19 mouse cellular contexts compared by ENCODE assay signal in genomic region chr17:26569594-26570350, GRCm38 (mm10). TPM values are rescaled to one million over a fixed set of nuclear protein-coding genes. Genes with fewer than 3 reads are reported as not detected.
DNase-seq lines count a peak whose midpoint lies in the region; ATAC-seq and TF ChIP-seq lines count a peak whose summit lies in the region.
"Had no signal": no experiment of that assay in that cellular context is flagged by ENCODE, and none has a peak within 500 bp of the region (broad histone marks: within the 10 kb centered on the region; RNA-seq: fewer than 3 reads in every experiment).

No protein-coding gene starts in this region.

- no peak overlapping the region for H3K4me2 ChIP-seq in liver, embryonic 16.5 days (ENCODE audit: low read depth, low read length)
- H3K4me2 ChIP-seq in intestine, embryonic 15.5 days (replicated peaks), result no peak overlapping the region
- H3K4me2 ChIP-seq: forebrain, embryonic 13.5 days; hindbrain, embryonic 12.5 days had no signal

- TF ChIP-seq CTCF in liver, adult 2 months (IDR thresholded peaks at IDR 0.05; ENCODE audit: low read depth, low read length), result no peak

- DNase-seq in heart, adult 11 months, result peak; percentile 91
- DNase-seq in heart, embryonic 10.5 days (ENCODE audit: low spot score), result no peak
- DNase-seq in liver, adult 2 months (ENCODE audit: extremely low read depth, low read depth, low spot score), result no peak
- DNase-seq in liver, result no peak
- DNase-seq in urinary bladder, postnatal 14 days (ENCODE audit: low spot score), result no peak
- DNase-seq: adrenal gland, postnatal 14 days; cerebellum, adult 18-20 months; cerebellum, adult 9-11 months; cerebellum, postnatal 36 days; forebrain, postnatal 0 days; heart, postnatal 10 days; heart, postnatal 4 days had no signal

- 83% methylated on average over 4 of the region's 4 CpGs for WGBS in heart, embryonic 10.5 days
- WGBS in liver, adult 2 months, result 90% methylated on average over 4 of the region's 4 CpGs
- WGBS in liver, embryonic 16.5 days (ENCODE audit: insufficient replicate concordance), result 75% methylated on average over 4 of the region's 4 CpGs
- WGBS in intestine, embryonic 15.5 days, result 82% methylated on average over 4 of the region's 4 CpGs

- H3K79me2 ChIP-seq in liver, adult 2 months (ENCODE audit: control insufficient read depth, insufficient read depth, low read length), result peaks cover 45% of the 10 kb centered on the region

- peaks cover 44% of the 10 kb centered on the region for H3K4me1 ChIP-seq in heart, embryonic 10.5 days
- peaks cover 28% of the 10 kb centered on the region for H3K4me1 ChIP-seq in liver, adult 2 months (ENCODE audit: control insufficient read depth, insufficient read depth, low read length)
- H3K4me1 ChIP-seq in liver, embryonic 16.5 days (ENCODE audit: control insufficient read depth, low read depth, low read length), result peaks cover 15% of the 10 kb centered on the region
- peaks cover 16% of the 10 kb centered on the region for H3K4me1 ChIP-seq in intestine, embryonic 15.5 days (replicated peaks)
- H3K4me1 ChIP-seq: forebrain, embryonic 13.5 days; hindbrain, embryonic 12.5 days had no signal

- peaks cover 82% of the 10 kb centered on the region for H3K36me3 ChIP-seq in heart, embryonic 10.5 days
- H3K36me3 ChIP-seq in liver, adult 2 months (ENCODE audit: control insufficient read depth, insufficient read depth, low read length), result peaks cover 2% of the 10 kb centered on the region; the same call in 1 of the 2 replicates
- peaks cover 2% of the 10 kb centered on the region; the same call in 1 of the 2 replicates for H3K36me3 ChIP-seq in liver, embryonic 16.5 days (ENCODE audit: control insufficient read depth, insufficient read depth)
- H3K36me3 ChIP-seq in intestine, embryonic 15.5 days, result peaks cover 8% of the 10 kb centered on the region

- no peaks in the 10 kb centered on the region for H3K9me3 ChIP-seq in heart, embryonic 10.5 days
- no peaks in the 10 kb centered on the region for H3K9me3 ChIP-seq in liver, embryonic 16.5 days (replicated peaks; ENCODE audit: control insufficient read depth, low read length)
- no peaks in the 10 kb centered on the region for H3K9me3 ChIP-seq in intestine, embryonic 15.5 days
- H3K9me3 ChIP-seq: hindbrain, embryonic 12.5 days had no signal

- H3K4me3 ChIP-seq in heart, embryonic 10.5 days, result no peak overlapping the region
- H3K4me3 ChIP-seq in liver, adult 2 months (ENCODE audit: insufficient read depth, low read depth, low read length), result no peak overlapping the region
- H3K4me3 ChIP-seq in liver, embryonic 16.5 days (ENCODE audit: low read depth, low read length), result no peak overlapping the region
- no peak overlapping the region for H3K4me3 ChIP-seq in intestine, embryonic 15.5 days (replicated peaks)
- H3K4me3 ChIP-seq: embryonic facial prominence, embryonic 10.5 days; forebrain, embryonic 13.5 days; hindbrain, embryonic 12.5 days had no signal

- TF ChIP-seq POLR2A in liver, adult 2 months (IDR thresholded peaks at IDR 0.05; ENCODE audit: extremely low read depth, insufficient read depth, low read length), result no peak

- H3K9ac ChIP-seq in liver, adult 2 months (ENCODE audit: low read depth, low read length), result no peak overlapping the region
- H3K9ac ChIP-seq in liver, embryonic 16.5 days (ENCODE audit: low read depth, low read length), result no peak overlapping the region
- H3K9ac ChIP-seq in intestine, embryonic 15.5 days, result no peak overlapping the region
- H3K9ac ChIP-seq: forebrain, embryonic 13.5 days; forebrain, postnatal 0 days; hindbrain, embryonic 12.5 days had no signal

- H3K27me3 ChIP-seq in heart, embryonic 10.5 days (ENCODE audit: insufficient read depth, poor library complexity, severe bottlenecking), result no peaks in the 10 kb centered on the region
- no peaks in the 10 kb centered on the region for H3K27me3 ChIP-seq in liver, adult 2 months (ENCODE audit: control insufficient read depth, insufficient read depth, low read length)
- H3K27me3 ChIP-seq in liver, embryonic 16.5 days (ENCODE audit: control insufficient read depth, insufficient read depth, low read depth, low read length), result no peaks in the 10 kb centered on the region
- no peaks in the 10 kb centered on the region for H3K27me3 ChIP-seq in intestine, embryonic 15.5 days (replicated peaks)
- H3K27me3 ChIP-seq: forebrain, embryonic 13.5 days; hindbrain, embryonic 12.5 days; Patski had no signal

- ATAC-seq in liver, embryonic 16.5 days (ENCODE audit: low read depth), result no peak
- no peak for ATAC-seq in intestine, embryonic 15.5 days
- ATAC-seq: forebrain, embryonic 13.5 days; forebrain, postnatal 0 days; hindbrain, embryonic 16.5 days; Patski had no signal

- no peak overlapping the region; the same call in 1 of the 2 replicates for H3K27ac ChIP-seq in heart, embryonic 10.5 days
- H3K27ac ChIP-seq in liver, adult 2 months (replicated peaks; ENCODE audit: insufficient read depth, low read depth, low read length), result peak overlapping the region; percentile 83; the same call in 1 of the 2 replicates
- 0 out of 2 replicates have a peak overlapping the region, but pooled peaks have one; percentile 17 for H3K27ac ChIP-seq in liver, embryonic 16.5 days (ENCODE audit: low read length)
- no peak overlapping the region for H3K27ac ChIP-seq in intestine, embryonic 15.5 days
- H3K27ac ChIP-seq: embryonic facial prominence, embryonic 10.5 days; forebrain, embryonic 13.5 days; hindbrain, embryonic 12.5 days had no signal

RNA-seq across cellular contexts. Expression of gene Dusp1, which starts 7.8 kb away (rescaled TPM):
- 28.8 and 31.5 TPM in 2 replicates for polyA plus RNA-seq in heart, embryonic 10.5 days (2016; fragmentation: Nextera tagmentation; extraction: Ambion mirVana)
- 10.5 and 10.7 TPM in 2 replicates for total RNA-seq in liver, adult 2 months (2014; rRNA removed)
- polyA plus RNA-seq in liver, adult 2 months (2012; rRNA removed), result 22.2 and 40.0 TPM in 2 replicates
- polyA plus RNA-seq in liver, embryonic 16.5 days (2015; fragmentation: Nextera tagmentation; extraction: Ambion mirVana), result 22.7 and 25.9 TPM in 2 replicates
- polyA plus RNA-seq in intestine, embryonic 15.5 days (2015; fragmentation: Nextera tagmentation; extraction: Ambion mirVana), result 14.3 and 15.1 TPM in 2 replicates

RNA-seq across cellular contexts. Expression of gene Ergic1, which starts 8.5 kb away (rescaled TPM):
- 130 and 150 TPM in 2 replicates for polyA plus RNA-seq in heart, embryonic 10.5 days (2016; fragmentation: Nextera tagmentation; extraction: Ambion mirVana)
- 30.7 and 34.6 TPM in 2 replicates for total RNA-seq in liver, adult 2 months (2014; rRNA removed)
- 93.3 and 106 TPM in 2 replicates for polyA plus RNA-seq in liver, adult 2 months (2012; rRNA removed)
- 36.0 and 39.0 TPM in 2 replicates for polyA plus RNA-seq in liver, embryonic 16.5 days (2015; fragmentation: Nextera tagmentation; extraction: Ambion mirVana)
- polyA plus RNA-seq in intestine, embryonic 15.5 days (2015; fragmentation: Nextera tagmentation; extraction: Ambion mirVana), result 97.0 and 100 TPM in 2 replicates

Comparison
In these comparisons a context has a peak if more than half of its experiments do, and no peak if none do; other contexts are left out.
1. H3K27ac ChIP-seq: peak in liver, adult 2 months (single experiment) and liver, embryonic 16.5 days (single experiment); none in heart, embryonic 10.5 days (single experiment) and intestine, embryonic 15.5 days (single experiment).